Mouse (Mus musculus) adrenal gland, adult 2 months (tissue): ENCODE results near the gene Sass6. TPM values are rescaled to one million over a fixed set of nuclear protein-coding genes. Genes with fewer than 3 reads are reported as not detected.
"Not testable (repeated sequence)": the region's sequence is repeated elsewhere in the genome, so short reads cannot be mapped to it uniquely, and the experiment has no call there.

Experiments used
- DNase-seq: peaks from one replicate; pipeline ENCODE4 v3.0.0; 2021
- polyA plus RNA-seq: library from polyadenylated mRNA; depleted of rRNA; stranded (reverse); fragments of >200 nt; gene quantifications from 2 replicates; pipeline ENCODE4 v1.2.3, GENCODE M21; 2012; rRNA removed
- total RNA-seq, 2 experiments: library from RNA; stranded (reverse); gene quantifications; 2 replicates each; pipeline ENCODE4 v1.2.3; 2021

Sass6 gene
- total and polyA plus RNA-seq, 3 experiments: 0.38 to 3.5 (median 1.9) TPM

DNA sequence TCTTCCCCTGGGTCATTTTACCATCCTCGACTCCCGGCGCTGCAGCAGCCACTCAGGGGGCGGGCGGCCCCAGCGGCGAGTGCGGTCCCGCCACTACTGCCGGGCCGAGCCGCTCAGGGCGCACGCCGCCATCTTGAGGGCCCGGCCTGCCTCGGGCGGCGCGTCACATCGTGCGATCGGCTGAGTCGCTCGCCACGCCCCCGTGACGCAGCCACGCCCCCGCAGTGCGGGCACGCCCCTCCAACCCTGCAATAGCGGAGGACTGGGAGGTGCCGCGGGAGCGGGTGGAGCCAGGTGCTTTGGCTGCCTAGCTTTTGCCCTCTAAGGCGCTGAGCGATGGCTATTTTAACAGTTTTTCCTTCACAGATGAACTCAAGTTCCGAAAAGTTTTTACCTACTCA is 67.7 kb downstream of the Sass6 start, which contains the start of gene Mfsd14a:
Mfsd14a (minus strand) TSS at position 215 of the 401 bp plus-strand sequence.
- peak; percentile 100 for DNase-seq

DNA sequence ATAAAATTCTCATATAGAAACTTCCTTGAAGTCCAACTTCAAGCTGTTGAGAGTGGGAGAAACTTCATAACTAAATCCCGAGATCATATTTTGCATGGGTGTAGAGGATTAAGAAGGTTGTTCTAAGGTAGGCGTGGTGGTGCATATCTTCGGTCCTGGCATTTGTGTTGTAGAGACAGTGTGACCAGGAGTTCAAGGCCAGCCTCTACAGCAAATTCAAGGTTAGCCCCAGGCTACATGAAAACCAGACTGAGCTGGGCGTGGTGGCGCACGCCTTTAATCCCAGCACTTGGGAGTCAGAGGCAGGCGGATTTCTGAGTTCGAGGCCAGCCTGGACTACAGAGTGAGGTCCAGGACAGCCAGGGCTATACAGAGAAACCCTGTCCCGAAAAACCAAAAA is 69.5 kb downstream of the Sass6 start:
- not testable (repeated sequence) for DNase-seq

Other genes starting within 250 kb of the Sass6 start
- gene Cdc14a, start 170.9 kb upstream of the Sass6 start, total RNA-seq: 10 to 100 TPM; 11.0 to 14.9 TPM
- gene Cdc14a, start 170.9 kb upstream of the Sass6 start, polyA plus RNA-seq: 10.8 and 14.0 TPM in 2 replicates
- 10 to 100 TPM; 27.4 to 37.1 TPM for gene Rtca, start 86.8 kb upstream of the Sass6 start, total RNA-seq
- 28.6 and 40.6 TPM in 2 replicates for gene Rtca, start 86.8 kb upstream of the Sass6 start, polyA plus RNA-seq
- gene Dbt, start 81.9 kb upstream of the Sass6 start, total RNA-seq: 10 to 100 TPM; 83.9 to 91.5 TPM
- 13.2 and 21.4 TPM in 2 replicates for gene Dbt, start 81.9 kb upstream of the Sass6 start, polyA plus RNA-seq
- gene Lrrc39, start 32.0 kb upstream of the Sass6 start, total RNA-seq: 1 to 10 TPM; 2.0 to 3.2 TPM
- 0.31 and 0.43 TPM in 2 replicates for gene Lrrc39, start 32.0 kb upstream of the Sass6 start, polyA plus RNA-seq
- 10 to 100 TPM; 11.5 to 16.4 TPM for gene Trmt13, start 19.6 kb downstream of the Sass6 start, total RNA-seq
- 1.8 and 2.3 TPM in 2 replicates for gene Trmt13, start 19.6 kb downstream of the Sass6 start, polyA plus RNA-seq
- gene Mfsd14a, start 67.7 kb downstream of the Sass6 start, total RNA-seq: 10 to 100 TPM; 48.9 to 55.8 TPM
- gene Mfsd14a, start 67.7 kb downstream of the Sass6 start, polyA plus RNA-seq: 7.1 and 8.1 TPM in 2 replicates
- not detected for gene Gm43191, start 86.3 kb downstream of the Sass6 start, total RNA-seq
- not detected in 2 replicates for gene Gm43191, start 86.3 kb downstream of the Sass6 start, polyA plus RNA-seq
- 10 to 100 TPM; 20.2 to 26.7 TPM for gene Slc35a3, start 117.8 kb downstream of the Sass6 start, total RNA-seq
- 1.1 TPM in 2 replicates for gene Slc35a3, start 117.8 kb downstream of the Sass6 start, polyA plus RNA-seq
- 10 to 100 TPM; 53.8 to 54.6 TPM for gene Agl, start 213.2 kb downstream of the Sass6 start, total RNA-seq
- 9.7 and 9.8 TPM in 2 replicates for gene Agl, start 213.2 kb downstream of the Sass6 start, polyA plus RNA-seq